Mouse (Mus musculus) kidney, adult 2 months (tissue): Measurements from ENCODE around the gene Lgi2. TPM values are rescaled to one million over a fixed set of nuclear protein-coding genes. Genes with fewer than 3 reads are reported as not detected.

ENCODE experiments used
- DNase-seq: peaks from one replicate; pipeline ENCODE4 v3.0.0; 2021
- H3K27ac ChIP-seq: fragments of 200-500 bp; 2 replicates; pipeline ENCODE4 v1.5.1; 2012; ENCODE audit warnings: low read depth, low read length, control low read depth, inconsistent platforms; ENCODE audit not compliant: insufficient read depth
- H3K27me3 ChIP-seq: fragments of 200-500 bp; replicated peaks from 2 replicates; pipeline ENCODE4 v1.6.1; 2012; ENCODE audit warnings: mild to moderate bottlenecking, moderate library complexity, low read length, inconsistent platforms; ENCODE audit not compliant: control insufficient read depth, insufficient read depth
- H3K36me3 ChIP-seq: fragments of 200-500 bp; 2 replicates; pipeline ENCODE4 v1.6.1; 2012; ENCODE audit warnings: mild to moderate bottlenecking, moderate library complexity, low read length, inconsistent platforms; ENCODE audit not compliant: control insufficient read depth, insufficient read depth
- H3K4me1 ChIP-seq: fragments of 200-500 bp; 2 replicates; pipeline ENCODE4 v1.6.1; 2011; ENCODE audit warnings: low read length; ENCODE audit not compliant: control insufficient read depth, insufficient read depth
- H3K4me3 ChIP-seq: fragments of 200-500 bp; 2 replicates; pipeline ENCODE4 v1.5.1; 2011; ENCODE audit warnings: mild to moderate bottlenecking, low read depth, low read length, control low read depth; ENCODE audit not compliant: insufficient read depth
- CTCF ChIP-seq: fragments of 200-500 bp; conservative IDR thresholded peaks from 2 replicates; pipeline ENCODE4 v1.5.1; 2011; ENCODE audit warnings: low read depth, mild to moderate bottlenecking, control low read depth, low read length, moderate library complexity, mixed read lengths; ENCODE audit not compliant: insufficient read depth, insufficient read length
- POLR2A ChIP-seq: fragments of 200-500 bp; IDR thresholded peaks from one replicate; pipeline ENCODE4 v1.6.1; 2011; ENCODE audit warnings: low read depth, low read length, control low read depth
- WGBS: fragments of 180-500 bp; shearing (Covaris S2); methylation state at CpG from one replicate; pipeline ENCODE4 v1.1.7; 2018; 5-methylcytosine and 5-hydroxymethylcytosine counted together
- polyA plus RNA-seq: library from polyadenylated mRNA; depleted of rRNA; stranded (reverse); fragments of >200 nt; gene quantifications from 2 replicates; pipeline ENCODE4 v1.2.3, GENCODE M21; 2012

The Lgi2 gene
- polyA plus RNA-seq, 1 experiment, result 0.25 TPM

DNA sequence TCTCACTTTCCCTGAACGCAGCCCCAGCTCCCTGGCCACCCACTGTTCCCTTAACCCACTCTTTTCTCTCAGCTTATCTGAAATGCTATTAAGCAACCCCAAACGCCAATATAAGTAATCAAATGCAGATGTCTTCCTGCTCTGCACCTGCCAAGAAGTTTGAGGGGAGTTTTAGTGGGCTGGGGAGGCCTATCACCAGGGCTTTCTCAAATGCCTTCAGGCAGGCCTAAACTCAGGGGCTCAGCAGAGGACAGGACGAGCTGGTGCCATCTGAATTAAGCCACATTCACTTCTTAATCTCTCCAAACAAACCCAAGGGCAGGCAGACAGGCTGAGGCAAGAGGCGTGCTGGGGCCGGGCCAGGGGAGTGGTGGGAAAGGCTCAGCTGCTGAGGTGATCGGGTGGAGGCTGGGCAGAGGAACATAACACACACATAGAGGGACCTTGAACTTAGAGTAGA lies 38.4 kb upstream of the Lgi2 start:
- no peaks in the 10 kb centered on the region for H3K27me3 ChIP-seq
- H3K4me1 ChIP-seq, result no peaks in the 10 kb centered on the region
- H3K27ac ChIP-seq, result no peak overlapping the region
- 83% methylated on average over 6 of the region's 6 CpGs for WGBS
- H3K4me3 ChIP-seq, result no peak overlapping the region
- no peak for DNase-seq
- TF ChIP-seq POLR2A (no peak), CTCF (no peak)
- no peaks in the 10 kb centered on the region for H3K36me3 ChIP-seq

GRCm38 (mm10) chr5:52590612-52591011 lies 24.4 kb upstream of the Lgi2 start:
- Histone ChIP-seq H3K4me1 (peaks cover 14% of the 10 kb centered on the region; the same call in 1 of the 2 replicates), H3K36me3 (no peaks in the 10 kb centered on the region), H3K4me3 (no peak overlapping the region), H3K27me3 (no peaks in the 10 kb centered on the region), H3K27ac (peak overlapping the region; percentile 86; the same call in 1 of the 2 replicates)
- WGBS, result 54% methylated on average over 9 of the region's 9 CpGs
- no peak for TF ChIP-seq CTCF
- TF ChIP-seq POLR2A, result no peak
- DNase-seq, result peak; percentile 85

DNA sequence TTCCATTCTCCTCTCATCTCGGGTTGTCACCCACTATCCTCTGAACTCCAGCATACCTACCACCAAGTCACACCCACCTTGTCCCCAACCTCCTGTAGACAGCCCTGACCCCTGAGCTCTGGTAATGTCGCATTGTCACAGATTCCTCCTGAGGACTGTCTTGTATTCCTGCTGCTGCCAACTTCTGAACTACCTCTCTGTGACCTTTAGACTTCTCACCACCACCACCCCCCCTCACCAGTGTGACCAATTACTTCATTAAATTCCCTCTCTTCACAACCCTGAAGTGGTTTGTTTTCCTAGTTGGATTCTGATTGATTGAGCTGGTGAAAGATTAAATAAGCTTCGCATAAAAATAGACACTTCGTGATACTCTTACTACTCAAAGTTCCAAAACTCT lies 22.4 kb upstream of the Lgi2 start:
- peak; percentile 83 for DNase-seq
- peak overlapping the region; percentile 75; the same call in 1 of the 2 replicates for H3K27ac ChIP-seq
- 50% methylated on average over 4 of the region's 4 CpGs for WGBS
- TF ChIP-seq POLR2A, result no peak
- TF ChIP-seq CTCF, result no peak
- no peak overlapping the region for H3K4me3 ChIP-seq
- no peaks in the 10 kb centered on the region for H3K36me3 ChIP-seq
- H3K27me3 ChIP-seq, result no peaks in the 10 kb centered on the region
- peaks cover 14% of the 10 kb centered on the region; the same call in 1 of the 2 replicates for H3K4me1 ChIP-seq

DNA sequence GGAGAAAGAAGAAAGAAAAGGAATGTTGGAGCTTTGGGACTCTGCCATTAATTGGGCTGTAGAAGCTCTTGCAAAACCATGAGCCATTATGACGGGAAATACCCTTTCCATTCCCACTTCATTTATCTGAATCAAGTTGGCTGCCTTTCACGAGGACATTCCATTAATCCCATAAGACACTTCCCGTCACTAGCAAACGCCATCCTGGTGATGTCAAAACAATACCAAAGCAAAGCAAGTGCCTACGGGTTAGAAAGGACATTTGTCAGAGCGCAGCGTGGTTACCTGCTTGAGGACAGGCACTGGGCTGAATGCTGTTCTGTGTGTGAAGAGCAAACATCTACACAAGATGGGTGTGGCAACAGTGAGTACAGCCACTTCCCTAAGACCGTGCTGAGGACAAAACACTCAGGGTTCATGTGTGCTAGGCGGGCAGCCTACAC lies 21.1 kb upstream of the Lgi2 start:
- WGBS, result 85% methylated on average over 9 of the region's 9 CpGs

GRCm38 (mm10) chr5:52572572-52572971 lies 6.3 kb upstream of the Lgi2 start:
- no peak for DNase-seq
- Histone ChIP-seq H3K27me3 (no peaks in the 10 kb centered on the region), H3K27ac (no peak overlapping the region), H3K4me1 (no peaks in the 10 kb centered on the region), H3K36me3 (no peaks in the 10 kb centered on the region), H3K4me3 (no peak overlapping the region)
- 33% methylated on average over 1 of the region's 1 CpGs for WGBS
- TF ChIP-seq CTCF, result no peak
- no peak for TF ChIP-seq POLR2A

More for the DNA sequence above, 21.1 kb upstream of the Lgi2 start:
- no peak for TF ChIP-seq CTCF
- no peak for TF ChIP-seq POLR2A
- no peak for DNase-seq
- no peaks in the 10 kb centered on the region for H3K36me3 ChIP-seq
- no peak overlapping the region for H3K27ac ChIP-seq
- H3K4me3 ChIP-seq, result no peak overlapping the region
- no peaks in the 10 kb centered on the region for H3K27me3 ChIP-seq
- H3K4me1 ChIP-seq, result peaks cover 14% of the 10 kb centered on the region; the same call in 1 of the 2 replicates

GRCm38 (mm10) chr5:52570746-52571145 lies 4.5 kb upstream of the Lgi2 start:
- 61% methylated on average over 6 of the region's 6 CpGs for whole genome bisulfite sequencing
- Histone ChIP-seq H3K36me3 (no peaks in the 10 kb centered on the region), H3K27ac (no peak overlapping the region), H3K27me3 (no peaks in the 10 kb centered on the region), H3K4me1 (no peaks in the 10 kb centered on the region), H3K4me3 (no peak overlapping the region)
- no peak for DNase-seq
- no peak for TF ChIP-seq POLR2A
- TF ChIP-seq CTCF, result no peak

DNA sequence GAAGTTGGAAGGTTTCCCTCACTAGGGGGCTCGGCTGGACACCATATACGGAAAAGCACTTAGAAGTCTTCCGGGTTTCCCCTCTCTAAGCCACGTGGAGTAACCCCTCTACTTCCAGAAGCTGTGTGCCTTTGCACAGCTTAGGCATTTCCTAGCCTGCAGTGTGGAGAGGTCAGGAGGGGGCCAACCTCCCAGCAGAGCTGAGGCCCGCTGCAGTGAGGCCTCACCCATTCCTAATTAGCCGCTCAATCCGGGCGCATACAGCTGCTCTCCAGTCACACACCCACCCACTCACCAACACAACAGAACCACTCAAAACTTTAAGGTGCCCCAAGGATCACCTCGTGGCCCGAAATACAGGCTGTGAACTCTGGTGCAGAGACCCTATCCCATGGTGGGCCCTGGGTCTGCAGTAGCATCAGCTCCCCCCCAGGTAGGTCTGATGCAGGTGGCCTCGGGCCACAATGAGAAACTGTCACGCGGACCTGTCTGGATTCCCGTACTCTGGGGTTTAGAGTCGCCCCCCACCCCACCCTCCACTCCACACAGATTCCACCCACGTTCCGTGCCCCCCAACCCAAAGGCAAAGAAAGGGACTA lies 949 bp downstream of the Lgi2 start:
- H3K36me3 ChIP-seq, result no peaks in the 10 kb centered on the region
- H3K27me3 ChIP-seq, result 0 out of 2 replicates have a peak, but pooled peaks cover 2% of the 10 kb centered on the region
- no peak overlapping the region for H3K27ac ChIP-seq
- WGBS, result 23% methylated on average over 17 of the region's 17 CpGs
- peak overlapping the region; percentile 27; the same call in 1 of the 2 replicates for H3K4me3 ChIP-seq
- no peak for TF ChIP-seq CTCF
- no peaks in the 10 kb centered on the region for H3K4me1 ChIP-seq
- DNase-seq, result no peak

DNA sequence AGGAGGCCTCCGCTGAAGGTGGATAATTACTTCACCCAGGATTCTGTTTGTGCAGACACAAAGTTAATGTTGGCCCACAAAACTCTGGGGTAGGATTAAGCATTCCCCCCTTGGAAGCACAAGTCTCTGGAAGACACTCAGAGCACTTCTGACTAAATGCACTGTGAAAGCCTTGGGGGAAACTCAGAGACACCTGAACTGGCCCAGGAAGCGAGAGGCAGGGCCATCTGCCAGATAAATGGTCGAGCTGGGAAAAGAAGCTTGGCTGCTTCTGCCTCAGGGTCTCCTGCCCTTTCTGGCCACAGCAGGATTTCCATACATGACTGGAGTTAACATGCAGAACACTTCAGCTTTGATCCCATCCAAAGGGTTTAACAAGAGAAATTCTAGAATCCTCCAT lies 1.9 kb downstream of the Lgi2 start:
- TF ChIP-seq POLR2A, result no peak
- no peak for TF ChIP-seq CTCF
- Histone ChIP-seq H3K4me3 (no peak overlapping the region), H3K36me3 (no peaks in the 10 kb centered on the region), H3K27me3 (0 out of 2 replicates have a peak, but pooled peaks cover 2% of the 10 kb centered on the region), H3K27ac (no peak overlapping the region), H3K4me1 (no peaks in the 10 kb centered on the region)
- 73% methylated on average over 3 of the region's 3 CpGs for WGBS
- no peak for DNase-seq
